Mouse (Mus musculus) myocyte (in vitro differentiated cells): ENCODE measurements around the gene Rnf34.

Experiments
- E2F4 ChIP-seq: IDR thresholded peaks from one replicate; pipeline ENCODE4 v1.6.1; 2011; ENCODE audit warnings: mild to moderate bottlenecking, control low read depth, moderate library complexity; ENCODE audit not compliant: insufficient read depth
- MAX ChIP-seq: IDR thresholded peaks from one replicate; pipeline ENCODE4 v1.6.1; 2011; ENCODE audit warnings: low read depth, mild to moderate bottlenecking, control low read depth
- MYOD1 ChIP-seq, 3 experiments: IDR thresholded peaks; one replicate each; pipeline ENCODE4 v1.6.1; 2011; ENCODE audit warnings: control low read depth in 2 of 3, low read depth in 2 of 3, mild to moderate bottlenecking in 2 of 3, moderate library complexity in 1 of 3; ENCODE audit not compliant: insufficient read length in 2 of 3, control insufficient read depth in 1 of 3
- MYOG ChIP-seq, 3 experiments: IDR thresholded peaks; one replicate each; pipeline ENCODE4 v1.6.1; 2011; ENCODE audit warnings: control low read depth in 2 of 3, low read depth in 2 of 3, mild to moderate bottlenecking in 2 of 3; ENCODE audit not compliant: insufficient read length in 2 of 3, control insufficient read depth in 1 of 3, insufficient read depth in 1 of 3
- POLR2A ChIP-seq: IDR thresholded peaks from one replicate; pipeline ENCODE4 v1.6.1; 2011; ENCODE audit warnings: low read depth, mild to moderate bottlenecking, control low read depth, moderate library complexity; ENCODE audit not compliant: insufficient read length
- POLR2AphosphoS2 ChIP-seq: IDR thresholded peaks from one replicate; pipeline ENCODE4 v1.6.1; 2011; ENCODE audit warnings: low read depth, control low read depth; ENCODE audit not compliant: insufficient read length
- USF1 ChIP-seq: IDR thresholded peaks from one replicate; pipeline ENCODE4 v1.6.1; 2011; ENCODE audit warnings: low read depth, mild to moderate bottlenecking, control low read depth, moderate library complexity

DNA sequence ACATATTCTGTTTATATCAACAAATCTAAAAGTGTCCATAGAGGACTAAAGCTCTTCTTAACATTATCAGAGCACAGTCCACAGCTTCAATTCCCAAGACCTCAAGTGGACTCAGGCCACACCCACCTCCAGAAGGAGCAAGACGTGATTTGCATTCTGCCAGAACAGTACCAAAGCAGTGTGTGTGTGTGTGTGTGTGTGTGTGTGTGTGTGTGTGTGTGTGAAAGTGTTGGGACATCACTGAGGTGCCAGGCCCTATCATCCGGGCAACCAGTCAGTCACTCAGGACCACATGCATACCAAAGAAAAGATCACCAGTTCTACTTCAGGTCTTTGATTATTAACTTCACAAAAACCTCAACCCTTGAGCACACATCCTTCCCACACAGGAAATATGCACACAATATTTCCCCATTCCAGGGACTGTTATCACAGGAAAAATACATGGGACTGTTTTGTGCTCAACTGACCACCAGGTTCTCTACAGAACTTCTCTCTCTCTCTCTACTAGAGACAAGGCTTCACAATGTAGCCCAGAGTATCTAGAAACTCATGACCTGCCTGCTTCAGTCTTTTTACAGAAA, 33.9 kb downstream of the Rnf34 start:
- no peak for TF ChIP-seq USF1
- TF ChIP-seq E2F4, result no peak
- TF ChIP-seq POLR2A, result no peak
- no peak for TF ChIP-seq MYOD1 (IDR thresholded peaks at IDR 0.05; ENCODE audit: control insufficient read depth in 1 of 3, insufficient read length in 2 of 3, low read depth in 2 of 3)
- no peak for TF ChIP-seq MYOG (IDR thresholded peaks at IDR 0.05; ENCODE audit: control insufficient read depth in 1 of 3, insufficient read depth in 1 of 3, insufficient read length in 2 of 3, low read depth in 2 of 3)
- no peak for TF ChIP-seq MAX
- no peak for TF ChIP-seq POLR2AphosphoS2
